Mouse (Mus musculus): ENCODE data around the gene Tbc1d5. TPM values are rescaled to one million over a fixed set of nuclear protein-coding genes. Genes with fewer than 3 reads are reported as not detected.

Gene Tbc1d5
- polyA plus RNA-seq, 1 experiment from 2014 or later = 10.6 TPM

GRCm38 (mm10) chr17:51177923-51178322, 1.2 kb downstream of the Tbc1d5 start:
- no peak overlapping the region for H3K27ac ChIP-seq
- no peaks in the 10 kb centered on the region for H3K36me3 ChIP-seq (replicated peaks)
- peak overlapping the region; percentile 96 for H3K9ac ChIP-seq
- 62% methylated on average over 6 of the region's 6 CpGs for WGBS
- peak overlapping the region; percentile 78 for H3K4me3 ChIP-seq (replicated peaks)
- H3K4me2 ChIP-seq = peak overlapping the region; percentile 65
- H3K4me1 ChIP-seq = peaks cover 8% of the 10 kb centered on the region
- H3K9me3 ChIP-seq = no peaks in the 10 kb centered on the region
- no peaks in the 10 kb centered on the region for H3K27me3 ChIP-seq
- no peak for ATAC-seq (ENCODE audit: low FRiP score)

GRCm38 (mm10) chr17:51172332-51172731, 6.8 kb downstream of the Tbc1d5 start:
- H3K36me3 ChIP-seq (replicated peaks) = no peaks in the 10 kb centered on the region
- H3K27me3 ChIP-seq = no peaks in the 10 kb centered on the region
- H3K27ac ChIP-seq = no peak overlapping the region
- no peak overlapping the region for H3K4me3 ChIP-seq (replicated peaks)
- 94% methylated on average over 1 of the region's 1 CpGs for WGBS
- ATAC-seq (ENCODE audit: low FRiP score) = no peak
- H3K9ac ChIP-seq = no peak overlapping the region
- H3K4me1 ChIP-seq = no peaks in the 10 kb centered on the region
- no peaks in the 10 kb centered on the region for H3K9me3 ChIP-seq
- H3K4me2 ChIP-seq = no peak overlapping the region

- no peak overlapping the region for H3K4me3 ChIP-seq (replicated peaks)
- no peaks in the 10 kb centered on the region for H3K9me3 ChIP-seq
- 95% methylated on average over 3 of the region's 3 CpGs for WGBS
- no peak overlapping the region for H3K4me2 ChIP-seq
- no peaks in the 10 kb centered on the region for H3K27me3 ChIP-seq
- no peaks in the 10 kb centered on the region for H3K36me3 ChIP-seq (replicated peaks)
- ATAC-seq (ENCODE audit: low FRiP score) = no peak
- H3K4me1 ChIP-seq = no peaks in the 10 kb centered on the region
- no peak overlapping the region for H3K9ac ChIP-seq
- H3K27ac ChIP-seq = no peak overlapping the region
Measured at GRCm38 (mm10) chr17:51171504-51171903, 7.6 kb downstream of the Tbc1d5 start.

GRCm38 (mm10) chr17:51169911-51170310, 9.2 kb downstream of the Tbc1d5 start:
- no peaks in the 10 kb centered on the region for H3K27me3 ChIP-seq
- no peak overlapping the region for H3K9ac ChIP-seq
- no peak overlapping the region for H3K4me2 ChIP-seq
- H3K36me3 ChIP-seq (replicated peaks) = no peaks in the 10 kb centered on the region
- ATAC-seq (ENCODE audit: low FRiP score) = no peak
- H3K9me3 ChIP-seq = no peaks in the 10 kb centered on the region
- no peak overlapping the region for H3K4me3 ChIP-seq (replicated peaks)
- WGBS = 82% methylated on average over 4 of the region's 4 CpGs
- H3K27ac ChIP-seq = no peak overlapping the region
- H3K4me1 ChIP-seq = no peaks in the 10 kb centered on the region

GRCm38 (mm10) chr17:51162366-51162765, 16.8 kb downstream of the Tbc1d5 start:
- Histone ChIP-seq H3K9me3 (no peaks in the 10 kb centered on the region), H3K27ac (no peak overlapping the region), H3K4me3 (replicated peaks) (no peak overlapping the region), H3K4me2 (no peak overlapping the region), H3K36me3 (replicated peaks) (no peaks in the 10 kb centered on the region), H3K4me1 (0 out of 2 replicates have a peak, but pooled peaks cover 3% of the 10 kb centered on the region), H3K27me3 (no peaks in the 10 kb centered on the region), H3K9ac (no peak overlapping the region)
- no peak for ATAC-seq (ENCODE audit: low FRiP score)

GRCm38 (mm10) chr17:51159261-51159660, 19.9 kb downstream of the Tbc1d5 start:
- H3K4me3 ChIP-seq (replicated peaks) = no peak overlapping the region
- no peak overlapping the region for H3K4me2 ChIP-seq
- 91% methylated on average over 5 of the region's 5 CpGs for WGBS
- H3K9ac ChIP-seq = no peak overlapping the region
- no peaks in the 10 kb centered on the region for H3K27me3 ChIP-seq
- no peak overlapping the region for H3K27ac ChIP-seq
- no peaks in the 10 kb centered on the region for H3K36me3 ChIP-seq (replicated peaks)
- H3K4me1 ChIP-seq = 0 out of 2 replicates have a peak, but pooled peaks cover 3% of the 10 kb centered on the region
- H3K9me3 ChIP-seq = no peaks in the 10 kb centered on the region
- ATAC-seq (ENCODE audit: low FRiP score) = no peak

GRCm38 (mm10) chr17:51150999-51151398, 28.2 kb downstream of the Tbc1d5 start:
- Histone ChIP-seq H3K4me3 (replicated peaks) (no peak overlapping the region), H3K4me1 (0 out of 2 replicates have a peak, but pooled peaks cover 2% of the 10 kb centered on the region), H3K27ac (no peak overlapping the region), H3K4me2 (no peak overlapping the region), H3K9me3 (no peaks in the 10 kb centered on the region), H3K9ac (no peak overlapping the region), H3K27me3 (no peaks in the 10 kb centered on the region), H3K36me3 (replicated peaks) (no peaks in the 10 kb centered on the region)
- peak; percentile 41; the same call in 1 of the 2 replicates for ATAC-seq (ENCODE audit: low FRiP score)
- WGBS = 26% methylated on average over 3 of the region's 3 CpGs

GRCm38 (mm10) chr17:51144983-51145382, 34.2 kb downstream of the Tbc1d5 start:
- Histone ChIP-seq H3K27ac (no peak overlapping the region), H3K9me3 (no peaks in the 10 kb centered on the region), H3K4me3 (replicated peaks) (no peak overlapping the region), H3K27me3 (no peaks in the 10 kb centered on the region), H3K36me3 (replicated peaks) (no peaks in the 10 kb centered on the region), H3K4me2 (no peak overlapping the region), H3K4me1 (no peaks in the 10 kb centered on the region), H3K9ac (no peak overlapping the region)
- no peak for ATAC-seq (ENCODE audit: low FRiP score)
- 92% methylated on average over 4 of the region's 4 CpGs for WGBS

- Histone ChIP-seq H3K4me1 (no peaks in the 10 kb centered on the region), H3K9me3 (no peaks in the 10 kb centered on the region), H3K27ac (no peak overlapping the region), H3K36me3 (replicated peaks) (no peaks in the 10 kb centered on the region), H3K27me3 (no peaks in the 10 kb centered on the region), H3K4me3 (replicated peaks) (no peak overlapping the region), H3K4me2 (no peak overlapping the region), H3K9ac (no peak overlapping the region)
- no peak for ATAC-seq (ENCODE audit: low FRiP score)
- WGBS = 77% methylated on average over 4 of the region's 4 CpGs
Measured at GRCm38 (mm10) chr17:51142095-51142494, 37.1 kb downstream of the Tbc1d5 start.

GRCm38 (mm10) chr17:51111194-51111593, 68.0 kb downstream of the Tbc1d5 start:
- Histone ChIP-seq H3K4me2 (no peak overlapping the region), H3K27me3 (no peaks in the 10 kb centered on the region), H3K4me3 (replicated peaks) (no peak overlapping the region), H3K9me3 (no peaks in the 10 kb centered on the region), H3K4me1 (no peaks in the 10 kb centered on the region), H3K27ac (no peak overlapping the region), H3K9ac (no peak overlapping the region), H3K36me3 (replicated peaks) (no peaks in the 10 kb centered on the region)
- peak; percentile 61; the same call in 1 of the 2 replicates for ATAC-seq (ENCODE audit: low FRiP score)
- 60% methylated on average over 2 of the region's 2 CpGs for WGBS

GRCm38 (mm10) chr17:51104294-51104693, 74.9 kb downstream of the Tbc1d5 start:
- H3K27ac ChIP-seq = no peak overlapping the region
- H3K4me3 ChIP-seq (replicated peaks) = no peak overlapping the region
- H3K9ac ChIP-seq = no peak overlapping the region
- no peaks in the 10 kb centered on the region for H3K9me3 ChIP-seq
- H3K36me3 ChIP-seq (replicated peaks) = no peaks in the 10 kb centered on the region
- WGBS = 80% methylated on average over 1 of the region's 1 CpGs
- no peaks in the 10 kb centered on the region for H3K4me1 ChIP-seq
- H3K27me3 ChIP-seq = no peaks in the 10 kb centered on the region
- ATAC-seq (ENCODE audit: low FRiP score) = no peak
- H3K4me2 ChIP-seq = no peak overlapping the region

GRCm38 (mm10) chr17:51043869-51044268, 135.3 kb downstream of the Tbc1d5 start:
- Histone ChIP-seq H3K4me2 (no peak overlapping the region), H3K27me3 (no peaks in the 10 kb centered on the region)
- WGBS = 79% methylated on average over 1 of the region's 1 CpGs

GRCm38 (mm10) chr17:51040861-51041260, 138.3 kb downstream of the Tbc1d5 start:
- H3K4me1 ChIP-seq = no peaks in the 10 kb centered on the region

More at GRCm38 (mm10) chr17:51043869-51044268, 135.3 kb downstream of the Tbc1d5 start:
- no peak for ATAC-seq (ENCODE audit: low FRiP score)
- Histone ChIP-seq H3K9me3 (no peaks in the 10 kb centered on the region), H3K27ac (no peak overlapping the region), H3K4me1 (no peaks in the 10 kb centered on the region), H3K4me3 (replicated peaks) (no peak overlapping the region), H3K36me3 (replicated peaks) (no peaks in the 10 kb centered on the region), H3K9ac (no peak overlapping the region)

More at GRCm38 (mm10) chr17:51040861-51041260, 138.3 kb downstream of the Tbc1d5 start:
- Histone ChIP-seq H3K9me3 (no peaks in the 10 kb centered on the region), H3K9ac (no peak overlapping the region), H3K4me3 (replicated peaks) (no peak overlapping the region), H3K27ac (no peak overlapping the region), H3K27me3 (no peaks in the 10 kb centered on the region), H3K4me2 (no peak overlapping the region), H3K36me3 (replicated peaks) (no peaks in the 10 kb centered on the region)
- ATAC-seq (ENCODE audit: low FRiP score) = no peak
- WGBS = 80% methylated on average over 1 of the region's 1 CpGs
